Mouse (Mus musculus) cerebellum, adult 11 months (tissue): ENCODE results near the gene Crtac1.

Experiments used
- DNase-seq: peaks from one replicate; pipeline ENCODE4 v3.0.0; 2022

The Crtac1 gene

DNA sequence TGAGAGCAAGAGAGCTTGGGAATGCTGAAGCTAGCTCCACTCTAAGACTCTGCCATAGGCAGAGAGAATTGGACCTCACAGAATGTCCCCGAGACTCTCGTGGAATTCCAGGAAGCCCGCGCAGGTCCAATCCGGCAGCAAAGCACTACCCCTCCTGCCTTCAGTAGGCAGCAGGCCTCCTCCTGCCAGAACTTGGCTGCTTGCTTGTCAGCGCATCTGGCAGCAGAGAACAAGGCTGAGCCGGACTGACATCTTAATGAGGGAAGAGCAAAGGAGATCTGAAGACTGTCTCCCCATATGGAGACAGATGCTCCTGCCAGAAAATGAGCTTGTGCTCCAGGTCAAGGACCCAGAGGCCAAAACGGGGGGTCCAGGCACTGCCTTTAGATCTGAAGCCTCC, 16.5 kb downstream of the Crtac1 start:
- DNase-seq = no peak

- no peak for DNase-seq
These were observed 21.7 kb downstream of the Crtac1 start for GRCm38 (mm10) chr19:42409856-42410255.

DNA sequence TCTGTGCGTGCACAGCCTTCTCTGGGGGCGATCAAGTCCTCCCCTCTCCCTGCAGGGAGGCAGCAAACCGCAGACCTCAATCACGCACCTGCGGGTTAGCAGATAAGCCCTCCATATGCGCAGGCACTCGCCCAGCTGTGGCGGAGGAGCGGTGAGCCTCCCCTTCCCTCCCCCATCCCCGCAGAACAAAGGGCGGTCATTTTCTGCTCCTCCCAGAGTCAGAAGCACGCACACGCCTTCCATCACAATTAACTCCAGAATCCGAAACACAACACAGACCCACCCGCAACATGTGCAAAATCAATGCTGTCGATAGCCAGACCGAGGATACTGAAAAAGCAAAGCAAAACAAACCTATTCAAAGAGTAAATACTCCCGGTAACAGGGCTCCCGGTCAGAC, 22.4 kb downstream of the Crtac1 start:
- no peak for DNase-seq

- DNase-seq = no peak
These were observed 27.2 kb downstream of the Crtac1 start for GRCm38 (mm10) chr19:42404364-42404763.

- no peak for DNase-seq
These were observed 31.6 kb downstream of the Crtac1 start for GRCm38 (mm10) chr19:42399974-42400373.

DNA sequence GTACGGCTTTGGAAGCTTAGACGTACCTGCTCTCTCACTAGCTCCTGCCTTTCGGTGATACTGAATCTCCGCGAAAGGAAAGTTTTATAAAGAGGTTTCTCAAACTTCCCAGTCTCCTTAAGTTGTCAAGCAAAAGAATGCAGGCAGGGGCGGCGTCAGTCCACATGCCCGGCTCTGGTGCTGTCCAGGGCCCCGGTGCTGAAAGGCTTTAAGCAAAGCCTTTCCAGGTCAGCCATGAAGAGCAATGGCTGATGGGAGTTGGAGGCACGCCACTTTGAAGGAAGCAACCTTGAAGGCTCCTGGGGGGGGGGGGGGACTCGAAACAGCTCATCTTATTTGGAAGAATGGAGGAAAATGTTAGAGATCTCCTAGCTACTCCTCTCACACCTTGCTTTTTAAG, 34.3 kb downstream of the Crtac1 start:
- DNase-seq = no peak

DNA sequence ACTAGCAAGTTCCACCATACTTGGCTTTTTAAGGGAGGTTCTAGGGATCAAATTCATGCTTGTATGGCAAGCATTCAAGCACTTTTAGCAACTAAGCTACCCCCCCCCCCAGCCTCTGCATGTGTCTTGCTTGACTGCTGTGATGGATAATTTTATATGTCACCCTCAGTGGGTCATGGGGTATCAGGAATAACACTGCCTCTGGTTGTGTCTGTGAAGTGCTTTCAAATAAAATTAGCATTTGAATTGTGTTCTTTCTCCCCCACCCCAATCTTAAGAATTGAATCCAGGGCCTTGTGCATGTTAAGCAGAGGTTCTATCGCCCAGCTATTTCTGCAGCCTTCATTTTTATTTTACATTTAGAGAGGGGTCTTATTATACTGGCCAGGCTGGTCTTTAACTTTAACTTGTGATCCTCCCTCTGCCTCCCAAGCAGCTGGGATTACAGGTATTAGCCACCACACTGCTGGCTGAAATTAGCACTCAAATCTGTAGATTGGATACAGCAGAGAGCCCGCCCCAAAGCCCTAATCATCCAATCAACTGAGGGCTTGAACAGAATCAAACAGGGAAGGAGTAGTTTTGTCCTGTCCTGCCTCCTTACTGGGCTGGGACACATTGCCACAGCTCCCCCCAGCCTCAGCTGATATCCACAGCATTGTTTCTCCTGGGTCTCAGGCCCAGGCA, 36.6 kb downstream of the Crtac1 start:
- no peak for DNase-seq

DNA sequence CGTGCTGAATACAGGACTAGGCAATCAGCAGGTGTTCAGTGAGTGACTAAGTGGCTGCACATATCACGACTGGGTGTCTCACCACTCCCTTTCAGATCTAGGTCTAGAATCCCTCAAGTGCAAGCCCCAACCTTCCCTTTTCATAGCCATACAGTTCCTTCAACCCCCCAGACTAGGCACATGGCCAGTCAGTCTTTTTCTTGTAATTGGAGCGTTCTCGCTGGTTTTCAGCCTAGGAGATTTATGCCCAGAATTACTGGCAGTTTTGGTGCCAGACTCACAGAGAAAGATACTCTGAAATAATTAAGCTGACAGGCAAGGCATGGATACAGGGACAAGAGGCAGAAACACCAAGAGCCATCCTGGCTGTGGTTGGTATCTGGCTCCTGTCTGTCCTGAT, 37.7 kb downstream of the Crtac1 start:
- DNase-seq = no peak

DNA sequence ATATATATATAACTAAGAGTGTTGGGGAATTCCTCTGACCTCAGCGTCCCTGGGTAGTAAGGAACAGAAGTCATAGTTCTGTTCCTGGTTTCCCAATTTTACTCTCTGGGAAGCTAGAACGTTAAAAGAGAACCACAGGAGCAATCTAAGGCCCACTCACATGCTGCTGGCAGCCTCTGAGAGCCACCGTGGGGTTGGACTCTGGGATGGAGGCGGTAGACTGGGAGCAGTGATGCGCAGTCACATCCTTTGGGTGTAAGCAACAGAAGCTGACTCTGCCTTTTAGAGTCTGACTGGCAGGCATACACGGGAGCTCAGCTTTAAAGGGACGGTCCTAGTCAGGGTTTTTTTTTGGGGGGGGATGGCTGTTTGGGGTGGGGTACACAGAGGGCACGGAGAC, 39.5 kb downstream of the Crtac1 start:
- DNase-seq = no peak

- no peak for DNase-seq
These were observed 42.0 kb downstream of the Crtac1 start for GRCm38 (mm10) chr19:42389574-42389973.

DNA sequence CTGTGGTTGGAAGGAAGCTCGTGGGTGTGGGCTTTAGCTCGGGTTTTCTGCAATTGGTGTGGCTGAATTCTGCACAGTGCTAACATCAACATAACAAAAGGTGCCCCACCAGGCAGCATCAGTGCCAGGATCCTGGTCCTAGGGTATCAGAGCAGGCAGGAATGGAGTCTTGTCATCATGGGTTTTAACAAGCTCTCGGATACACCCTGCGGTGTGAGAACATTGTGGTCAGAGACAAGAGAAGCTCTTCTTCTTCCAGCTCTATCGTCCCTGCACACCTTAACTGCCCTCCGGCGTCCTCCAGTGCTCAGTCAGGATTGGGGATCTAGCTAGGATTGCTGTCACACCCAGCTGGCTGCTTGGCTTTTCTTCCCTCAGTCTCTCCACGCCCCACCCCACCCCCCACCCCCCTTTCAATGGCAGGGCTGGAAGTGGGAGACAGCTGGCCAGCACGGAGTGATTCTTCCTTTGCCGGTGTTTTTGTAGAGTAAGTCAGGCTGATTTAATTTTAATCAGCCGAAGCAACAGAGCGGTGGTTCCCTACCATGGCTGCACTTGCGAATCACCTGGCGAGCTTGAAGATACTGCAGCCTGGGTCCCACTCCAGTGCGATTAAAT, 46.5 kb downstream of the Crtac1 start:
- DNase-seq = no peak

- no peak for DNase-seq
These were observed 50.6 kb downstream of the Crtac1 start for GRCm38 (mm10) chr19:42380981-42381373.

GRCm38 (mm10) chr19:42380321-42380980, 51.1 kb downstream of the Crtac1 start:
- no peak for DNase-seq

GRCm38 (mm10) chr19:42379798-42380197, 51.8 kb downstream of the Crtac1 start:
- DNase-seq = no peak

DNA sequence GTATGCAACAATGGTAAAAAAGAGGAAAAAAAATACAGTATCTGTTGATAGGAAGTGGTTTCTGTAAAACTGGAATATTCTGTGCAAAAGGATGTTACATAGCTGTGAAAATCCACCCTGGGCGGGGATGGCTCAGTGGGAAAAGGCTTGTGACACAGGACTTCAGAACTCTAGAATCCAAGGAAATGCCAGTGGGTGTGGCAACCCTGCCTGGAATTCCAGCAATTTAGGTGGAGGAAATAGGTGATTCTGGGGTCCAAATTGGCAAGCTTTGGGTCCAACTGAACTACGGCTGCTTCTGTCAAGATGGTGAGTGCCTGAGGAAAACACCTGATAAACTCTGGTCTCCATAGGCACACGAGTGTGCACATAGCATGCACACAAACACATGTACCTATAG, 54.4 kb downstream of the Crtac1 start:
- DNase-seq = no peak

DNA sequence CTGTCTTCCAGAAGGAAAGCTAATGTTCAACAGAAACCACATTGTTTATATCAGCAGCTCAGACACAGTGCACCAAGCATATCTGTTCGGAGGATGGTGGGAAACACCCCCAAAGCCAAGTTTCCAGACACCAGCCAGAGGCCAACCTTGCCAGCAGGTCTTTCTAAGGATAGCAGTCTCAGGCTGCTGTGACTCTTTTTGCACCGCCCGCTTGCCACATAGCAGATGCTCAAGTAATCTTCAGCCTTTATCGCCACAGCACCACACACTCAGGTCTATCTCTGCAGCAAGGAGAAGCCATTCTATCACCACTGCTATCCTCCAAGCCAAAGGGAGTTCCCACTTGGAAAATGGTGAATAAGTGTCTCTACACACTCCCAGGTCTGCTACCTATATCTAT, 68.0 kb downstream of the Crtac1 start:
- no peak for DNase-seq

GRCm38 (mm10) chr19:42358406-42358805, 73.2 kb downstream of the Crtac1 start:
- no peak for DNase-seq

DNA sequence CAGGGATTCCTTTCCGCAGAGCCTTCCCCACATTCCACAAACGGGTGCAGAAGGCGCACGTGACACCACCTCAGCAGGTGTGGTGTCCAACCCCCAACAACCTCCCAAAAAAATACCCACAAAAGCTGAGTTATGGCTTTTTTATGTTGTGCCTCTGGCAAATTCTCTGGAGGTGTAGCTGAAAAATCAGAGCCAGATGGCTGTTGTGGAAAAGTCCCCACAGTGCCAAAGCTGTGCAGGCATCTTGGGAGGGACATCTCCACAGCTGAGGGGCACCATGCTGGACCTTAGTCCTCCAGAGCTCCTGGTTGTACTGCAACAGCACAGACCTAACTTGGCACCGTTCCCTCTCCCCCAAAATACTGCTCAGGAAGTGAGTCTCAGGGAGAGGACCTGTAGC, 74.7 kb downstream of the Crtac1 start:
- no peak for DNase-seq

- no peak for DNase-seq
These were observed 76.1 kb downstream of the Crtac1 start for GRCm38 (mm10) chr19:42355476-42355875.

DNA sequence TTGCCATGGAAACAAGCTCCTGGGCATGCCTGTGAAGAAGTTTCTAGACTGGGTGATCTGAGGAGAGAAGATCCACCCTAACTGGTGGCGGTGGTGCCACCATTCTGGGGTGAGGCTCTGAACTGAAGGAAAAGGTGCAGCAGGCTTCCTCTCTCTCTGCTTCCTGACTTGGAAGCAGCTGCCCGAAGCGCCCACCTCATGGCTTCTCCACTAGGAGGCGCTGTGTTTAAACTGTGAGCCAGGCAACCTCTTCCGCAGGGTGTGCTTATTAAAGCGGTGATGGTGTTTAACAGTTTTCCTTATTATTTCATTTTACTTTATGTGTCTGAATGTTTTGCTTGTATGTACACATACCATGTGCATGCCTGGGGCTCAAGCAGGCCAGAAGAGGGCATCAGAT, 90.4 kb downstream of the Crtac1 start:
- no peak for DNase-seq

GRCm38 (mm10) chr19:42332081-42332736, 99.4 kb downstream of the Crtac1 start:
- DNase-seq = no peak

DNA sequence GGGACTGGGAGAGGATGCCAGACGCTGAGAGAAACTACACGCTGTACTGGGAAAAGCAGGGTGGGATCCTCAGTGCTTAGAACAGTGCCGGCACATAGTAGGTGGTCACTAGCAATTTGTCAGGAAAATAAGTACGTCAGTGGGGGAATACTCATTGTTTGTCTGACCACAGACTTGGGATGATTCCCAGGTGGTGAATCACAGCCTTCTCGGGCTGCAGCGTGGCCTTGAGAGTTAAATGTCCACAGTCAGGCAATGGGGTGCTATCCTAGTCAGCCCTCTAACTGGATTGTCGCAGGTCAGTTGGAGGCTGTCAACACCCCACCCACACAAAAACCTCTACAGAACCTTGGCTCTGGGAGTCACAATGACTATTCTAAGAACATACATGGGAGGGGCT, 100.1 kb downstream of the Crtac1 start:
- DNase-seq = no peak

DNA sequence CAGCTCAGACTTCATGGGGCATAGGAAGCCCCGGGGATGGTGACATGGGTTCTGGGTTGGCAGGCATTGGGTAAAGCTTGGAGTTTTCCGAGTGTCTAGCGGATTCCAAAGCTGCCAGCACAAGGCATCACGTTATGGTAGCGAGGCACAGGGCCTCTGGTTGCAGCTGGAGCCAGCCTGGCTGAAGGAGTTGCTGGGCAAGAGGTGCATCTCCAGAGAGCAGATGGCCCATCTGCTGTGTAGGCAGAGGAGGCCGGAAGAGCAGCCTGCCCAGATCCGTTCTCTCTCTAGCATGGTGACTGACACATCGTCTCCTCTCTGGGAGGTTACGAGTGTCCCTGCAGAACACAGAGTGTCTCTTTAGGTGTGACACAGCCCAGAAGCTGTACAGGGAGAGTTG, 103.4 kb downstream of the Crtac1 start:
- DNase-seq = no peak

DNA sequence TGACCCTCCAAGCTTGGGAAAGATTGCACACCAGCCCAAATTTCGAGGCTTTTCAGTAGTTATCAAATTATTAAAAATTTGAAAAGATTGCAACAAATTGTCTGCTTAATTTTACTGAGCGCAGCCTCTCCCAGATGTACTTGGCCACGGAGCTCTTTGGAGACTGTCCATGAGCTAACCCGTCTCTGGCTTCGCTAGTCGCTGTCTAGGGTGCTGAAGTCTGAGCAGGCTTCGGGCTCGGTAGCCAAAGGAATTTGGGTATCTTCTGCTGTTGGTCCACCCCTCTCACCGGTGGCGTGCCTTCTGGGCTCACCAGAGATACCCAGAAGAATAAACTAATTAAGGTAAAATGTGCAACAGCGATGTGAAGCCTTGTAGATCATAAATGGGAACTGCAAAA, 105.7 kb downstream of the Crtac1 start:
- DNase-seq = no peak
